Mouse (Mus musculus): ENCODE measurements around the gene Idnk. TPM values are rescaled to one million over a fixed set of nuclear protein-coding genes. Genes with fewer than 3 reads are reported as not detected.

Idnk gene
- polyA plus RNA-seq, 1 experiment from 2014 or later, result 35.7 TPM

DNA sequence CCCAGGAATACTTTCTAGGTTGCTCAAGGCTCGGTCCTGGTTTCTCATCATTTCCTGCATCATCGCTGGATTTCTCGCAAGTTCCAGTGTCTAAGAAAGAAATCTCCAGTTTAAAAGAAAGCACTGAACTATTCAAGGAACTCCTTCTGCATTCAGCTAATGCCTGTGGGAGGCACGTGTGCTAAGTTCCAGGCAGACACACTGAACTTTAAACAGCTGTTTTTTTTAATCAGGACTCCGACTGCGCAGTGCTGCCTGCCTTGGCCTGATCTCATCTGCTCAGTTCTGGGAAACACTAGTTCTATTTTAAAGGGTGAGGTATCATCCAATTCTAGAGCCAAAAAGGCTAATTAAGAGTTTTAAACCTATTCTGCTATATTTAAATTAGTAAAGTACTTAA is 34.7 kb downstream of the Idnk start:
- no peak for DNase-seq (ENCODE audit: low spot score)
- no peak for ATAC-seq (replicated peaks; ENCODE audit: low FRiP score, low TSS enrichment, low read depth)
- Histone ChIP-seq H3K4me2 (ENCODE audit: low read length) (no peak overlapping the region), H3K9me3 (ENCODE audit: control insufficient read depth, low read length) (no peaks in the 10 kb centered on the region), H3K9ac (ENCODE audit: low read length) (no peak overlapping the region), H3K36me3 (ENCODE audit: control insufficient read depth, insufficient read depth, low read length) (peaks cover 78% of the 10 kb centered on the region), H3K4me3 (ENCODE audit: low read depth, low read length) (no peak overlapping the region), H3K27me3 (replicated peaks; ENCODE audit: control insufficient read depth, insufficient read depth, low read length) (no peaks in the 10 kb centered on the region), H3K4me1 (replicated peaks; ENCODE audit: control insufficient read depth, insufficient read depth, low read length) (no peaks in the 10 kb centered on the region), H3K27ac (ENCODE audit: low read depth) (no peak overlapping the region)
- WGBS, result 91% methylated on average over 6 of the region's 6 CpGs

DNA sequence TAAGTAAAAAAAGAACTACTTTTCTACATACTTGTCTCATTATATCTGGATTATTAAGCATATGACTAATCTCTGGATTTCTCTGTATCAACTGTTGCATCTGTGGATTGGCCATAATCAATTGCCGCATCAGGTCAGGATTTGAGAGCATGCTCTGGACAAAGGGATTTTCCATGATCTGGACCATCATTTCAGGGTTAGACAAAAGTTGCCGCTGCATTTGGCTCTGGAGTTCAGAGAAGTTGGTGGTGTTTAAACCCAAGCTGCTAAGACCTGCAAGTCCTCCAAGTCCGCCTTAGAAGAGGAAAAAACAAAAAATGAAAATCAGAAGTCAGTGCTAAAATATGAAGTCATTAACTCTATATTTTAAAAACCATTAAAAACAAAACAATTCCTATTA is 35.8 kb downstream of the Idnk start:
- no peak overlapping the region for H3K9ac ChIP-seq (ENCODE audit: low read length)
- no peak for ATAC-seq (replicated peaks; ENCODE audit: low FRiP score, low TSS enrichment, low read depth)
- no peak overlapping the region for H3K4me3 ChIP-seq (ENCODE audit: low read depth, low read length)
- no peaks in the 10 kb centered on the region for H3K4me1 ChIP-seq (replicated peaks; ENCODE audit: control insufficient read depth, insufficient read depth, low read length)
- H3K27ac ChIP-seq (ENCODE audit: low read depth), result no peak overlapping the region
- 93% methylated on average over 3 of the region's 3 CpGs for WGBS
- no peaks in the 10 kb centered on the region for H3K27me3 ChIP-seq (replicated peaks; ENCODE audit: control insufficient read depth, insufficient read depth, low read length)
- no peak overlapping the region for H3K4me2 ChIP-seq (ENCODE audit: low read length)
- no peaks in the 10 kb centered on the region for H3K9me3 ChIP-seq (ENCODE audit: control insufficient read depth, low read length)
- H3K36me3 ChIP-seq (ENCODE audit: control insufficient read depth, insufficient read depth, low read length), result peaks cover 79% of the 10 kb centered on the region
- DNase-seq (ENCODE audit: low spot score), result no peak

DNA sequence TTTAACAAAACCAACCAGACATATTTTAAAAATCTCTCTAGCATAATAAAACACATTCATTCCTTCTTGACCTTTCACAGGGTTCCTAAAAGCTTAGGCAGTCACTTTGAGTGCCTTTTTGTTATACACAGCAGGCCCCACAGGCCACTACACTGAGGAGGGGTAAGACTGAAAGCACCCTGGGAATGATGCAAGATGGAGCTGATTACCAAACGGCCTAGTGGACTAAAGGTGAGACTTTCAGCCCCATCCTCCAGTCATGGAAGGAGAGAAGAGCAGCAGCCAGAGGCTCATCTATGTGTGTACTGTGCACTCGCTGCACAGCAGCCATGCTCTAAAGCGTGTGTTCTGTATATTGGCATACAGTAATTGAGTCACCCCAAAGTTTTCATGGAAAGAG is 37.5 kb downstream of the Idnk start:
- Histone ChIP-seq H3K27ac (ENCODE audit: low read depth) (no peak overlapping the region), H3K4me2 (ENCODE audit: low read length) (no peak overlapping the region), H3K36me3 (ENCODE audit: control insufficient read depth, insufficient read depth, low read length) (peaks cover 73% of the 10 kb centered on the region), H3K9ac (ENCODE audit: low read length) (no peak overlapping the region), H3K27me3 (replicated peaks; ENCODE audit: control insufficient read depth, insufficient read depth, low read length) (no peaks in the 10 kb centered on the region), H3K4me3 (ENCODE audit: low read depth, low read length) (no peak overlapping the region), H3K9me3 (ENCODE audit: control insufficient read depth, low read length) (no peaks in the 10 kb centered on the region), H3K4me1 (replicated peaks; ENCODE audit: control insufficient read depth, insufficient read depth, low read length) (no peaks in the 10 kb centered on the region)
- DNase-seq (ENCODE audit: low spot score) (no peak), ATAC-seq (replicated peaks; ENCODE audit: low FRiP score, low TSS enrichment, low read depth) (no peak)
- 88% methylated on average over 3 of the region's 3 CpGs for WGBS

DNA sequence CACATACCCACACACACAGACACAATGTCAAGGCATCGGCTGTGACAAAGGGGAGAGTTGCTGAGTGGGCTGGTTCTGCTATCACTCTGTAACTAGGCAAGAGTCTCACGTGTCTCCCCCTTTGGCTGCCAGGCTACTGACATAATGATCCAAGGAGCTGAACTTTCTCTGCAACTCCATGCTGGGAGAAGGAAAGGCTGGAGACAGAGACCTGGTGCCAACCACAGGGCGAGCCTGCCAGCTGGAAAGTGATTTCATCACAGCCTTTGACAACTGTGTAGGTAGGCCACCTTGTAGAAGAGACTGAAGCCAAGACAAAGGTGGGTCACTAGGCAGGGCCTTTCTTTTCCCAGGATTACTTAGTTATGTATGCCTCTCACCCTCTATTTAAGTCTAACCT is 39.8 kb downstream of the Idnk start:
- DNase-seq (ENCODE audit: low spot score) (no peak), ATAC-seq (replicated peaks; ENCODE audit: low FRiP score, low TSS enrichment, low read depth) (no peak)
- H3K27ac ChIP-seq (ENCODE audit: low read depth), result no peak overlapping the region
- H3K4me2 ChIP-seq (ENCODE audit: low read length), result no peak overlapping the region
- H3K4me1 ChIP-seq (replicated peaks; ENCODE audit: control insufficient read depth, insufficient read depth, low read length), result no peaks in the 10 kb centered on the region
- H3K9me3 ChIP-seq (ENCODE audit: control insufficient read depth, low read length), result no peaks in the 10 kb centered on the region
- no peak overlapping the region for H3K4me3 ChIP-seq (ENCODE audit: low read depth, low read length)
- H3K9ac ChIP-seq (ENCODE audit: low read length), result no peak overlapping the region
- 75% methylated on average over 3 of the region's 3 CpGs for WGBS
- peaks cover 52% of the 10 kb centered on the region for H3K36me3 ChIP-seq (ENCODE audit: control insufficient read depth, insufficient read depth, low read length)
- no peaks in the 10 kb centered on the region for H3K27me3 ChIP-seq (replicated peaks; ENCODE audit: control insufficient read depth, insufficient read depth, low read length)

DNA sequence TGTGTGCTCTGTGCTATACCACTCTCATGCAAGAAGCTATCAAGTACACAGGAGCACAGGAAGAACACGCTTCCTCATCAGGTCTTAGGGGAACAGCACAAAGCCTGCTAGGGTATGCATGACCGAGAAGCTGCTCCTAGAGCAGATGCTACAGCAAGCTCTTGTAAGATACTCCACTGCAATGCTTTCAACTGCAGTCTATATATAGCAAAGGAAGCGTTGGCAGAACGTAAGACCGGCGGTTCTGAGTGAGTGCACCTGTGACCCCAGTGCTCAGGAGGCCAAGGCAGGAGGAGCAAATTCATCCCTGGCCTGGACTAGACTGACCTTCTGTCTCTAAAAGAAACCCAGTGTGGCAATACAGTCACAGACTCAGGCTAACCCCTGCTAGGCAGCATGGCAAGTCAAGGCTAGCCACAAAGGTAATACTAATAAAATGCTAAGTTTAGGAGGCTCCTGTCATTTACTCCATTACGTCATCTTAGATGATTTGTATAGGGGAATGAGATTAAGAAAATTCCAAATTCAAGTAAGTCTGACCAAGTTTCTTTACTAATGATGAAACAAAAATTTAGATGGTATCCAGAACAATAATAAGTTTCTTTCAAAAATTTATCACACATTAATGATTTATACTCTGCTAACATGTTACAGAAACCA is 40.7 kb downstream of the Idnk start:
- H3K27ac ChIP-seq (ENCODE audit: low read depth), result no peak overlapping the region
- ATAC-seq (replicated peaks; ENCODE audit: low FRiP score, low TSS enrichment, low read depth) (no peak), DNase-seq (ENCODE audit: low spot score) (no peak)
- no peaks in the 10 kb centered on the region for H3K4me1 ChIP-seq (replicated peaks; ENCODE audit: control insufficient read depth, insufficient read depth, low read length)
- no peaks in the 10 kb centered on the region for H3K27me3 ChIP-seq (replicated peaks; ENCODE audit: control insufficient read depth, insufficient read depth, low read length)
- H3K9ac ChIP-seq (ENCODE audit: low read length), result no peak overlapping the region
- H3K9me3 ChIP-seq (ENCODE audit: control insufficient read depth, low read length), result no peaks in the 10 kb centered on the region
- 87% methylated on average over 7 of the region's 7 CpGs for WGBS
- H3K4me2 ChIP-seq (ENCODE audit: low read length), result no peak overlapping the region
- no peak overlapping the region for H3K4me3 ChIP-seq (ENCODE audit: low read depth, low read length)
- peaks cover 43% of the 10 kb centered on the region for H3K36me3 ChIP-seq (ENCODE audit: control insufficient read depth, insufficient read depth, low read length)

DNA sequence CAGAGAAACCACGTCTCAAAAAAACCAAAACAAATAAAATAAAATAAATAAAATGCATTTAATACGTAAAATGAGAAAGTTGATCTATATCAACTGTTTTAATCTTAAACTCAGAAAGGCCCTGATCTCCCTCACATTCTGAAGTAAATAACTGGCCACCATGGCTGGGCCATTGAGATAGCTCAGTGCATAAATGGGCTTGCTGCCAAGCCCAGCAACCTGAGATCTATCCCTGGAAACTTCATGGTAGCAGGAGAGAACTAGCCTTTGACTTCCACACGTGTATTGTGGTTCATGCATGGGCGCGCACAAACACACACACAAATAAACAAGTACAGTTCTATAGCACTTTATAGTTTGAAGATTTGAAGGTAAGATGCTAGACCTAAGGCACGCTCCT is 43.9 kb downstream of the Idnk start:
- no peak overlapping the region for H3K9ac ChIP-seq (ENCODE audit: low read length)

DNA sequence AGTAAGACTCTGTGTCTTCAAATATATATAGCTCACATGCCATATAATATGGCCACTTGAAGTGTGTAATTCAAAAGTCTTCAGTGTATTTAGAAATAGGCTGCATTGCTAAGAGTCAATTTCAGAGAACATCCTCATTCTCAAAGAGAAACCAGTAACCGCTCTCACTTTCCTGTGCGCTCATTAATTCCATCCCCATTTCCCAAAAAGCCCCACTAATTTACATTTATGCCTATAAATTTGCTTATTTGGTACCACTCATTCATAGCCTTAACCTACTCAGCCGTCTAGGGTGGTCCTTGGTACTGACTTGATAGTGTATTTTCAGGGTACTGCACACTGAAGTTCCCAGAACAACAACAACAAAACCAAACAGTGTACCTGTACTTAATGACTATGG is 44.5 kb downstream of the Idnk start:
- Histone ChIP-seq H3K4me1 (replicated peaks; ENCODE audit: control insufficient read depth, insufficient read depth, low read length) (no peaks in the 10 kb centered on the region), H3K36me3 (ENCODE audit: control insufficient read depth, insufficient read depth, low read length) (peaks cover 11% of the 10 kb centered on the region; the same call in 1 of the 2 replicates), H3K27me3 (replicated peaks; ENCODE audit: control insufficient read depth, insufficient read depth, low read length) (no peaks in the 10 kb centered on the region), H3K4me3 (ENCODE audit: low read depth, low read length) (no peak overlapping the region), H3K9ac (ENCODE audit: low read length) (no peak overlapping the region), H3K4me2 (ENCODE audit: low read length) (no peak overlapping the region), H3K9me3 (ENCODE audit: control insufficient read depth, low read length) (no peaks in the 10 kb centered on the region), H3K27ac (ENCODE audit: low read depth) (no peak overlapping the region)
- ATAC-seq (replicated peaks; ENCODE audit: low FRiP score, low TSS enrichment, low read depth), result no peak
- DNase-seq (ENCODE audit: low spot score), result no peak
- WGBS, result 90% methylated on average over 3 of the region's 3 CpGs

More for the DNA sequence above, 43.9 kb downstream of the Idnk start:
- WGBS, result 89% methylated on average over 6 of the region's 6 CpGs
- Histone ChIP-seq H3K27ac (ENCODE audit: low read depth) (no peak overlapping the region), H3K4me2 (ENCODE audit: low read length) (no peak overlapping the region), H3K36me3 (ENCODE audit: control insufficient read depth, insufficient read depth, low read length) (peaks cover 17% of the 10 kb centered on the region; the same call in 1 of the 2 replicates), H3K4me1 (replicated peaks; ENCODE audit: control insufficient read depth, insufficient read depth, low read length) (no peaks in the 10 kb centered on the region), H3K9me3 (ENCODE audit: control insufficient read depth, low read length) (no peaks in the 10 kb centered on the region), H3K27me3 (replicated peaks; ENCODE audit: control insufficient read depth, insufficient read depth, low read length) (no peaks in the 10 kb centered on the region), H3K4me3 (ENCODE audit: low read depth, low read length) (no peak overlapping the region)
- no peak for DNase-seq (ENCODE audit: low spot score)
- ATAC-seq (replicated peaks; ENCODE audit: low FRiP score, low TSS enrichment, low read depth), result no peak

DNA sequence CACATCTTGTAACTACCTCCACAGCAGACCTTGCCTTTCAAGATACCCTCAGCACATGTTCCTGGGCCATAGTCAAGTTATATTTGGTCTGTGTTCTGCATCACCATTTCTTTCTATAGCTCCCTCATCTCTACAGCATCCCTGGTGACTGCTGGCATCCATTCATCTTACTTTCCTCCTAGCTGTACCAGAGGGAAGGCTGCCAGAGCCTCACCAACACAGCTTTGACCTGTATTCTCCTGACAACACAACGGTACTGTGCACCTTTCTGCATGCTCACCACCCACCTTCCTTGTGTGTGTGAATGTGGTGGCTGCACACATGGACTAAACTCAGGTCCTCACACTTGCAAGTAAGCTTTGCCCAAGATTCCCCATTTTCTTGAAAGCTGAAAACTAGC is 45.5 kb downstream of the Idnk start:
- Histone ChIP-seq H3K27ac (ENCODE audit: low read depth) (no peak overlapping the region), H3K9ac (ENCODE audit: low read length) (no peak overlapping the region), H3K4me2 (ENCODE audit: low read length) (no peak overlapping the region), H3K4me3 (ENCODE audit: low read depth, low read length) (no peak overlapping the region), H3K9me3 (ENCODE audit: control insufficient read depth, low read length) (no peaks in the 10 kb centered on the region), H3K4me1 (replicated peaks; ENCODE audit: control insufficient read depth, insufficient read depth, low read length) (no peaks in the 10 kb centered on the region), H3K27me3 (replicated peaks; ENCODE audit: control insufficient read depth, insufficient read depth, low read length) (no peaks in the 10 kb centered on the region), H3K36me3 (ENCODE audit: control insufficient read depth, insufficient read depth, low read length) (peaks cover 3% of the 10 kb centered on the region; the same call in 1 of the 2 replicates)
- DNase-seq (ENCODE audit: low spot score) (no peak), ATAC-seq (replicated peaks; ENCODE audit: low FRiP score, low TSS enrichment, low read depth) (no peak)
- 95% methylated on average over 1 of the region's 1 CpGs for WGBS

DNA sequence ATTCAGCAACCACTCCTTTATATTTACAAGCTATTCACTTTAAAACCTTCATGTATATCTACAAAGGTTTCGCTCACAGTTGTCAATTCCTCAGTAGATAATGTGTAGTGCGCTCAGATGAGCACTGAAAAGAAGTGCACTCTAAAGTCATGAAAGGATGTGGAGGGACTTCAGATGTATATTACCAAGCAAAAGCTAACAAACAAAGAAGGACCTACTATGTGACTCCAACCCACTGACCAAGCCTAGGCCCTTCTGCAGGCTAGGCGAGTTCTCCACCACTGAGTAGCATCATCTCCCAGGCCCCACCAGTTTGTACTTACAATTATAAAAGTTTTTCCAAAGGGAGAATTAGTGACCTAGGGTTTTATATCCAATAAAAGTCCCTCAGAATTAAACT is 46.8 kb downstream of the Idnk start:
- DNase-seq (ENCODE audit: low spot score), result no peak
- no peak overlapping the region for H3K9ac ChIP-seq (ENCODE audit: low read length)
- WGBS, result 95% methylated on average over 3 of the region's 3 CpGs
- H3K27me3 ChIP-seq (replicated peaks; ENCODE audit: control insufficient read depth, insufficient read depth, low read length), result no peaks in the 10 kb centered on the region
- H3K4me2 ChIP-seq (ENCODE audit: low read length), result no peak overlapping the region
- no peaks in the 10 kb centered on the region for H3K36me3 ChIP-seq (ENCODE audit: control insufficient read depth, insufficient read depth, low read length)
- H3K27ac ChIP-seq (ENCODE audit: low read depth), result no peak overlapping the region
- H3K4me1 ChIP-seq (replicated peaks; ENCODE audit: control insufficient read depth, insufficient read depth, low read length), result 0 out of 2 replicates have a peak, but pooled peaks cover 4% of the 10 kb centered on the region
- H3K4me3 ChIP-seq (ENCODE audit: low read depth, low read length), result no peak overlapping the region
- no peak for ATAC-seq (replicated peaks; ENCODE audit: low FRiP score, low TSS enrichment, low read depth)
- H3K9me3 ChIP-seq (ENCODE audit: control insufficient read depth, low read length), result no peaks in the 10 kb centered on the region
